Mouse (Mus musculus) gastrocnemius, adult 2 months (tissue): Measurements from ENCODE around the gene Maml2. TPM values are rescaled to one million over a fixed set of nuclear protein-coding genes. Genes with fewer than 3 reads are reported as not detected.

Experiments used
- DNase-seq: peaks from one replicate; pipeline ENCODE4 v3.0.0; 2022
- H3K27ac ChIP-seq: fragments of 200-600 bp; 2 replicates; pipeline ENCODE4 v1.8.1; 2022; ENCODE audit warnings: mild to moderate bottlenecking
- H3K4me3 ChIP-seq: fragments of 200-600 bp; 2 replicates; pipeline ENCODE4 v1.8.1; 2022; ENCODE audit warnings: mild to moderate bottlenecking, moderate library complexity
- CTCF ChIP-seq: fragments of 200-600 bp; IDR thresholded peaks from 2 replicates; pipeline ENCODE4 v1.8.1; 2022; ENCODE audit warnings: antibody characterized with exemption, mild to moderate bottlenecking, moderate library complexity
- intact Hi-C: fragments of 180-260 bp; cut with DNase I; formaldehyde crosslinking; loops from one replicate; pipeline ENCODE4 v1.15.1; 2025
- total RNA-seq, 2 experiments: library from RNA; stranded (reverse); gene quantifications; 2 replicates each; pipeline ENCODE4 v1.2.3; 2021

The Maml2 gene
- total RNA-seq, 2 experiments from 2014 or later = 2.9 to 3.0 TPM

- intact Hi-C loops = no loop called here
Observed at GRCm38 (mm10) chr9:13465358-13466020, 167.7 kb downstream of the Maml2 start.

GRCm38 (mm10) chr9:13466351-13466750 is 168.6 kb downstream of the Maml2 start:
- intact Hi-C loops = no loop called here
- TF ChIP-seq CTCF = no peak
- no peak for DNase-seq

More at GRCm38 (mm10) chr9:13465358-13466020, 167.7 kb downstream of the Maml2 start:
- no peak for DNase-seq
- no peak for TF ChIP-seq CTCF
- H3K4me3 ChIP-seq = no peak overlapping the region
- peak overlapping the region; percentile 76 for H3K27ac ChIP-seq

GRCm38 (mm10) chr9:13466816-13467215 is 169.1 kb downstream of the Maml2 start:
- Histone ChIP-seq H3K27ac (peak overlapping the region; percentile 76), H3K4me3 (peak overlapping the region; percentile 28)
- DNase-seq = no peak
- TF ChIP-seq CTCF = no peak
- intact Hi-C loops = no loop called here

More at GRCm38 (mm10) chr9:13466351-13466750, 168.6 kb downstream of the Maml2 start:
- peak overlapping the region; percentile 28; the same call in 1 of the 2 replicates for H3K4me3 ChIP-seq
- peak overlapping the region; percentile 76 for H3K27ac ChIP-seq

- intact Hi-C loops = no loop called here
- Histone ChIP-seq H3K27ac (peak overlapping the region; percentile 79; the same call in 1 of the 2 replicates), H3K4me3 (no peak overlapping the region)
- TF ChIP-seq CTCF = no peak
- no peak for DNase-seq
Observed at GRCm38 (mm10) chr9:13467745-13468144, 170.0 kb downstream of the Maml2 start.

GRCm38 (mm10) chr9:13468778-13469177 is 171.0 kb downstream of the Maml2 start:
- intact Hi-C loops = no loop called here
- no peak for DNase-seq
- H3K27ac ChIP-seq = peak overlapping the region; percentile 79

GRCm38 (mm10) chr9:13470013-13470412 is 172.3 kb downstream of the Maml2 start:
- intact Hi-C loops = no loop called here
- no peak for TF ChIP-seq CTCF
- Histone ChIP-seq H3K4me3 (no peak overlapping the region), H3K27ac (peak overlapping the region; percentile 79)
- DNase-seq = peak; percentile 22

More at GRCm38 (mm10) chr9:13468778-13469177, 171.0 kb downstream of the Maml2 start:
- no peak for TF ChIP-seq CTCF
- no peak overlapping the region for H3K4me3 ChIP-seq

GRCm38 (mm10) chr9:13474951-13475350 is 177.2 kb downstream of the Maml2 start:
- H3K4me3 ChIP-seq = no peak overlapping the region
- intact Hi-C loops = no loop called here
- no peak for DNase-seq
- TF ChIP-seq CTCF = no peak
- no peak overlapping the region for H3K27ac ChIP-seq

- Histone ChIP-seq H3K4me3 (no peak overlapping the region), H3K27ac (no peak overlapping the region)
- TF ChIP-seq CTCF = no peak
- DNase-seq = no peak
- intact Hi-C loops = no loop called here
Observed at GRCm38 (mm10) chr9:13479275-13479674, 181.5 kb downstream of the Maml2 start.

GRCm38 (mm10) chr9:13483199-13484068 is 185.7 kb downstream of the Maml2 start:
- H3K27ac ChIP-seq = peak overlapping the region; percentile 66
- peak; percentile 32 for DNase-seq
- intact Hi-C loops = no loop called here
- no peak overlapping the region for H3K4me3 ChIP-seq
- TF ChIP-seq CTCF = no peak

- DNase-seq = no peak
- TF ChIP-seq CTCF = no peak
- Histone ChIP-seq H3K27ac (peak overlapping the region; percentile 66), H3K4me3 (no peak overlapping the region; the same call in 1 of the 2 replicates)
- intact Hi-C loops = no loop called here
Observed at GRCm38 (mm10) chr9:13484267-13485240, 186.8 kb downstream of the Maml2 start.

- Histone ChIP-seq H3K4me3 (no peak overlapping the region), H3K27ac (no peak overlapping the region)
- no peak for DNase-seq
- intact Hi-C loops = no loop called here
- no peak for TF ChIP-seq CTCF
Observed at GRCm38 (mm10) chr9:13485914-13486313, 188.2 kb downstream of the Maml2 start.

GRCm38 (mm10) chr9:13491107-13491506 is 193.3 kb downstream of the Maml2 start:
- no peak overlapping the region for H3K4me3 ChIP-seq
- H3K27ac ChIP-seq = no peak overlapping the region
- no peak for DNase-seq
- no peak for TF ChIP-seq CTCF
- intact Hi-C loops = no loop called here
